Mouse (Mus musculus): ENCODE data around the gene B3gnt4. TPM values are rescaled to one million over a fixed set of nuclear protein-coding genes. Genes with fewer than 3 reads are reported as not detected.

The B3gnt4 gene
- polyA plus RNA-seq, 1 experiment: not detected

- no peak overlapping the region for H3K27ac ChIP-seq (ENCODE audit: insufficient read depth, low read length)
- no peak for TF ChIP-seq CTCF (IDR thresholded peaks at IDR 0.05; ENCODE audit: borderline replicate concordance, insufficient read depth, low read length)
- no peak for TF ChIP-seq POLR2A (IDR thresholded peaks at IDR 0.05; ENCODE audit: low read depth, low read length)
- peak overlapping the region; percentile 66 for H3K4me3 ChIP-seq (ENCODE audit: insufficient read depth, low read length)
- H3K4me1 ChIP-seq (ENCODE audit: control insufficient read depth, insufficient read depth, low read length): 0 out of 2 replicates have a peak, but pooled peaks cover 2% of the 10 kb centered on the region
Observed at GRCm38 (mm10) chr5:123524393-123524750, 14.1 kb downstream of the B3gnt4 start.

- no peak for TF ChIP-seq POLR2A (IDR thresholded peaks at IDR 0.05; ENCODE audit: low read depth, low read length)
- TF ChIP-seq CTCF (IDR thresholded peaks at IDR 0.05; ENCODE audit: borderline replicate concordance, insufficient read depth, low read length): no peak
- H3K4me3 ChIP-seq (ENCODE audit: insufficient read depth, low read length): peak within 1 kb of the TSS; percentile 66
- H3K27ac ChIP-seq (ENCODE audit: insufficient read depth, low read length): no peak within 1 kb of the TSS
- 0 out of 2 replicates have a peak, but pooled peaks cover 2% of the 10 kb centered on the region for H3K4me1 ChIP-seq (ENCODE audit: control insufficient read depth, insufficient read depth, low read length)
Observed at GRCm38 (mm10) chr5:123525281-123525680, 15.0 kb downstream of the B3gnt4 start, which contains the start of gene Gm49027. Gm49027 (minus strand) TSS chr5:123525488.

DNA sequence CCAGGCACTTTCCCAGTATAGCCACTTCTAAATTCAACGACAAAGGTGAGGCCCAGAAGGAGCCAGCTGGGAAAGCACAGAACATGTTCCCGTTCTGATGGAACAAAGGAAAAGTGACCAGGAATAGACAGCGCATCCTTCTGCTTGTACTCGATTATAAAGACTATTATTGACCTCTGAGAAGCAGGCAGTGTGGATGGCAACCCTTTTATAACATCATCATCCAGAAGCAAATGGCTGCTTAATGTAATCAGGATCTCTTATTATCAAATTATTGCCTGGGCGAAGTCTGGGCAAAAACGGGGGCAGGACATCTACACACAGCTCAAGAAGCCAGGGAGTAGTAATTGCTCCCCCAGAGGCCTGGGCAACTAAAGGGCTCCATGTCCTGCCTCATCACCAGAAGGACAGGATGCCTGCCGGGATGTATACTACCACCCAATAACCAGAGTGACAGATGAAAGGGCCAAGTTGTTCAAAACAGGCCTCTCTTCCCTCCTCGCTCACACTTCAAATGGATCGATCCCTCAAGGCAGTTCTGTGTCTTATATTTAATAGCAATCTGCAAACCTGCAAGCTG lies 15.7 kb downstream of the B3gnt4 start:
- Histone ChIP-seq H3K4me3 (ENCODE audit: insufficient read depth, low read length) (no peak overlapping the region), H3K27ac (ENCODE audit: insufficient read depth, low read length) (no peak overlapping the region), H3K4me1 (ENCODE audit: control insufficient read depth, insufficient read depth, low read length) (0 out of 2 replicates have a peak, but pooled peaks cover 2% of the 10 kb centered on the region)
- TF ChIP-seq POLR2A (IDR thresholded peaks at IDR 0.05; ENCODE audit: low read depth, low read length) (no peak), CTCF (IDR thresholded peaks at IDR 0.05; ENCODE audit: borderline replicate concordance, insufficient read depth, low read length) (no peak)

- TF ChIP-seq CTCF (IDR thresholded peaks at IDR 0.05; ENCODE audit: borderline replicate concordance, insufficient read depth, low read length): no peak
- no peak for TF ChIP-seq POLR2A (IDR thresholded peaks at IDR 0.05; ENCODE audit: low read depth, low read length)
- Histone ChIP-seq H3K27ac (ENCODE audit: insufficient read depth, low read length) (no peak overlapping the region), H3K4me1 (ENCODE audit: control insufficient read depth, insufficient read depth, low read length) (no peaks in the 10 kb centered on the region), H3K4me3 (ENCODE audit: insufficient read depth, low read length) (no peak overlapping the region)
Observed at GRCm38 (mm10) chr5:123528641-123529040, 18.4 kb downstream of the B3gnt4 start.

GRCm38 (mm10) chr5:123530056-123530455 lies 19.8 kb downstream of the B3gnt4 start:
- Histone ChIP-seq H3K27ac (ENCODE audit: insufficient read depth, low read length) (no peak overlapping the region), H3K4me1 (ENCODE audit: control insufficient read depth, insufficient read depth, low read length) (no peaks in the 10 kb centered on the region), H3K4me3 (ENCODE audit: insufficient read depth, low read length) (no peak overlapping the region)
- TF ChIP-seq CTCF (IDR thresholded peaks at IDR 0.05; ENCODE audit: borderline replicate concordance, insufficient read depth, low read length): no peak
- no peak for TF ChIP-seq POLR2A (IDR thresholded peaks at IDR 0.05; ENCODE audit: low read depth, low read length)

GRCm38 (mm10) chr5:123533801-123534200 lies 23.5 kb downstream of the B3gnt4 start:
- no peak for TF ChIP-seq POLR2A (IDR thresholded peaks at IDR 0.05; ENCODE audit: low read depth, low read length)
- TF ChIP-seq CTCF (IDR thresholded peaks at IDR 0.05; ENCODE audit: borderline replicate concordance, insufficient read depth, low read length): no peak
- Histone ChIP-seq H3K4me3 (ENCODE audit: insufficient read depth, low read length) (no peak overlapping the region), H3K4me1 (ENCODE audit: control insufficient read depth, insufficient read depth, low read length) (no peaks in the 10 kb centered on the region), H3K27ac (ENCODE audit: insufficient read depth, low read length) (no peak overlapping the region)

GRCm38 (mm10) chr5:123555693-123556092 lies 45.4 kb downstream of the B3gnt4 start:
- Histone ChIP-seq H3K4me1 (ENCODE audit: control insufficient read depth, insufficient read depth, low read length) (no peaks in the 10 kb centered on the region), H3K27ac (ENCODE audit: insufficient read depth, low read length) (no peak overlapping the region), H3K4me3 (ENCODE audit: insufficient read depth, low read length) (no peak overlapping the region)
- no peak for TF ChIP-seq CTCF (IDR thresholded peaks at IDR 0.05; ENCODE audit: borderline replicate concordance, insufficient read depth, low read length)
- TF ChIP-seq POLR2A (IDR thresholded peaks at IDR 0.05; ENCODE audit: low read depth, low read length): no peak

DNA sequence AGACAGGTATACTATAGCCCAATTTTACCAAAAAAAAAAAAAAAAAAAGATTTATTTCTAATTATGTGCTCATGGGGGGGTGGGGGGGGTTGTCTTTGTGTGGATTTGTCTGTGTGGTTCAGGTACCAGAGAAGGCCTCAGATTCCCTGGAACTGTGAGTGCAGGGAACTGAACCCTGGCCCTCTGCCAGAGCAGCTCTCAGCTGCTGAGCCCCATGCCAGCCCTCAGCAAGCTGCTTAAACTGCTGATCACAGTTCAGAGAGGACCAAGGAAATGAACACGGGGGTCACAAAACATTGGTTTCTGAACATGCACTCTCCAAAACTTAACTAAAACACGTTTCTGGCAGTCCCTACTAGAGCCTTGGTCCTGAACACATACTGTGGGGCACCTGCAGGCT lies 46.2 kb downstream of the B3gnt4 start:
- no peak overlapping the region for H3K4me3 ChIP-seq (ENCODE audit: insufficient read depth, low read length)
- no peak overlapping the region for H3K27ac ChIP-seq (ENCODE audit: insufficient read depth, low read length)
- TF ChIP-seq POLR2A (IDR thresholded peaks at IDR 0.05; ENCODE audit: low read depth, low read length) (no peak), CTCF (IDR thresholded peaks at IDR 0.05; ENCODE audit: borderline replicate concordance, insufficient read depth, low read length) (no peak)
- H3K4me1 ChIP-seq (ENCODE audit: control insufficient read depth, insufficient read depth, low read length): no peaks in the 10 kb centered on the region

DNA sequence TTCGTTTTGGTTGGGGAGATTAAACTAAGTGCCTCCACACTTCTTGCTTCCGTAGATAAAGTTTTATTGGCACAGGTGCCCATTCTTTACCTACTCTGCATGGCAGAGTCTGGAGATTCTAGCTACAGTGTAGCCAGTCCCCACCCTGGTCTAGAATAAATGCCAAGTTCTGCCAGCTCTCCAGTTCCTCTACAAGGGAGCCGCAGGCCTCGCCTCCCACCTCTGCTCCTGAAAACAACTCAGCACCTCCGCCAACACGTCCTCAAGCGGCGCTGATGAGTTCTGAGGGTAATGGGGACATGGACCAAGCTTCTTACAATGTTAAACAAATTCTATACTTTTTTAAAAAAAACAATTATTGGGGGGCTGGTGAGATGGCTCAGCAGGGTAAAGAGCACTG lies 49.3 kb downstream of the B3gnt4 start:
- TF ChIP-seq CTCF (IDR thresholded peaks at IDR 0.05; ENCODE audit: borderline replicate concordance, insufficient read depth, low read length) (no peak), POLR2A (IDR thresholded peaks at IDR 0.05; ENCODE audit: low read depth, low read length) (no peak)
- no peak overlapping the region for H3K27ac ChIP-seq (ENCODE audit: insufficient read depth, low read length)
- no peaks in the 10 kb centered on the region for H3K4me1 ChIP-seq (ENCODE audit: control insufficient read depth, insufficient read depth, low read length)
- no peak overlapping the region for H3K4me3 ChIP-seq (ENCODE audit: insufficient read depth, low read length)

DNA sequence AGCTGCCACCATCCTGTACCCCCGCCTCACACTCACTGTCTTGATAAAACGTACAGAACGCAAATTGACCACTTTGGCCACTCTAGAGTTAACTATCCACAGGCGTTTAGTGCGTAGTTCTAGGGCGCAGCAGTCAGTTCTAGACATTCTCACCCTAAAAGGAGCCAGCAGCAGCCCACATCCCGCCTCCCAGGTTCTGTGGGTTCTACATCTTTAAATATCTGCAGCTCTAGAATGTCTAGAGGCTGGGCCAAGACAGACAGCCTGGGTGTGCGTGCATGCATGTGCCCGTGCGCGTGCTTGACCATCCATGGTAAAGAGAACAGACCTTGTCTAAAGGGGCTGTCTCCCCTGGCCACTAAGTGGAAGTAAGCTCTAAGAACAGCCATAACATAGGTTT lies 50.9 kb downstream of the B3gnt4 start:
- Histone ChIP-seq H3K27ac (ENCODE audit: insufficient read depth, low read length) (no peak overlapping the region), H3K4me1 (ENCODE audit: control insufficient read depth, insufficient read depth, low read length) (no peaks in the 10 kb centered on the region), H3K4me3 (ENCODE audit: insufficient read depth, low read length) (no peak overlapping the region)
- TF ChIP-seq POLR2A (IDR thresholded peaks at IDR 0.05; ENCODE audit: low read depth, low read length): no peak
- TF ChIP-seq CTCF (IDR thresholded peaks at IDR 0.05; ENCODE audit: borderline replicate concordance, insufficient read depth, low read length): no peak

Other genes starting within 250 kb of the B3gnt4 start
- gene Bcl7a, start 166.6 kb upstream of the B3gnt4 start, polyA plus RNA-seq (2011; ENCODE audit: insufficient read length, low read depth, missing spikeins): 9.9 and 11.2 TPM in 2 replicates
- 22.4 and 24.1 TPM in 2 replicates for gene Mlxip, start 115.7 kb upstream of the B3gnt4 start, polyA plus RNA-seq (2011; ENCODE audit: insufficient read length, low read depth, missing spikeins)
- not detected in 2 replicates for gene Lrrc43, start 21.2 kb upstream of the B3gnt4 start, polyA plus RNA-seq (2011; ENCODE audit: insufficient read length, low read depth, missing spikeins)
- not detected in 2 replicates for gene Il31, start 21.0 kb upstream of the B3gnt4 start, polyA plus RNA-seq (2011; ENCODE audit: insufficient read length, low read depth, missing spikeins)
- gene Diablo, start 13.7 kb downstream of the B3gnt4 start, polyA plus RNA-seq (2011; ENCODE audit: insufficient read length, low read depth, missing spikeins): 43.1 and 51.4 TPM in 2 replicates
- not detected in 2 replicates for gene Gm49027, start 15.0 kb downstream of the B3gnt4 start, polyA plus RNA-seq (2011; ENCODE audit: insufficient read length, low read depth, missing spikeins)
- 20.5 and 25.6 TPM in 2 replicates for gene Vps33a, start 62.6 kb downstream of the B3gnt4 start, polyA plus RNA-seq (2011; ENCODE audit: insufficient read length, low read depth, missing spikeins)
- 41.3 and 46.0 TPM in 2 replicates for gene Clip1, start 174.2 kb downstream of the B3gnt4 start, polyA plus RNA-seq (2011; ENCODE audit: insufficient read length, low read depth, missing spikeins)
- gene Zcchc8, start 210.6 kb downstream of the B3gnt4 start, polyA plus RNA-seq (2011; ENCODE audit: insufficient read length, low read depth, missing spikeins): 47.8 and 56.3 TPM in 2 replicates
- gene Rsrc2, start 239.0 kb downstream of the B3gnt4 start, polyA plus RNA-seq (2011; ENCODE audit: insufficient read length, low read depth, missing spikeins): 105 and 122 TPM in 2 replicates
- gene Kntc1, start 239.3 kb downstream of the B3gnt4 start, polyA plus RNA-seq (2011; ENCODE audit: insufficient read length, low read depth, missing spikeins): 24.7 and 42.0 TPM in 2 replicates

Measured in embryonic fibroblast, embryonic 13.5 days (primary cell).